Mouse (Mus musculus): ENCODE results near the gene Tenm4. TPM values are rescaled to one million over a fixed set of nuclear protein-coding genes. Genes with fewer than 3 reads are reported as not detected.
"Not testable (repeated sequence)": the region's sequence is repeated elsewhere in the genome, so short reads cannot be mapped to it uniquely, and the experiment has no call there.

Gene Tenm4
- polyA plus RNA-seq, 1 experiment from 2014 or later = 0.68 TPM

DNA sequence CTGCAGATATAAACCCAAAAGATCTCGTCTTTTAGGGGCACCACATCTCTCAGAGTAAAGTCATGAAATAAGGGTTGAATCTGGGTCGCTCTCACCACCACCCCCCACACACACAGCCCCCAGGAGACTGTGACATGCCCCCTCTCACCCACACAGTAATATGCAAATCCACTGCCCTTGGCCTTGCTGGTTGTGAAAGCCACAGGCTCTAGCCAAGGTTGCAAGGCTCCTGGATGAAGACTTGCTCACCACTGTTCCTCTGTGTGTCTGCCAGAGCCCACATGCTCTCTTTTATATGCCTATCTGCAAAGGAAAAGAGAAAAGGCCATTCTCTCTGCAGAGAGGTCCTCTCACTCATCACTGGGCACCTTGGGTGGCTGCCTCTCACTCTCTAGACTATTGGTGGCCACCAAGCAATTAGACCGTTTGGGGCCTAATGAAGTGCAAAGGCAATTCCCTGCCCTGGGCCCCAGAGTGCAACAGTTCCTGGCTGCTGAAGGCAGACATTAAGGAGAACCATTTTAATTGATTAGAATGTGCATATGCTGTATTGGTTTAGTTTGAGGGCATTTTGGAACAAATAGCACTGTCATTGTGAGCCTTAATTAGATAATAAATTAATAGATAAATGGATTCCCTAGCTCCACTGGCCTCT, 433.2 kb downstream of the Tenm4 start:
- no peaks in the 10 kb centered on the region for H3K36me3 ChIP-seq (replicated peaks; ENCODE audit: insufficient read depth, low read length)
- H3K9me3 ChIP-seq (ENCODE audit: low read length) = no peaks in the 10 kb centered on the region
- DNase-seq (no peak), ATAC-seq (no peak)
- no peaks in the 10 kb centered on the region for H3K27me3 ChIP-seq (ENCODE audit: insufficient read depth, low read length)
- no peak overlapping the region for H3K4me2 ChIP-seq (ENCODE audit: low read depth, low read length)
- no peak for TF ChIP-seq EP300 (IDR thresholded peaks at IDR 0.05; ENCODE audit: low read depth)
- TF ChIP-seq CTCF (IDR thresholded peaks at IDR 0.05; ENCODE audit: low read depth) = no peak
- 61% methylated on average over 3 of the region's 3 CpGs for WGBS (ENCODE audit: insufficient replicate concordance)
- H3K27ac ChIP-seq (ENCODE audit: low read depth) = no peak overlapping the region
- H3K9ac ChIP-seq (replicated peaks) = no peak overlapping the region
- H3K4me3 ChIP-seq (ENCODE audit: low read depth, low read length) = no peak overlapping the region
- no peaks in the 10 kb centered on the region for H3K4me1 ChIP-seq (ENCODE audit: insufficient read depth)

DNA sequence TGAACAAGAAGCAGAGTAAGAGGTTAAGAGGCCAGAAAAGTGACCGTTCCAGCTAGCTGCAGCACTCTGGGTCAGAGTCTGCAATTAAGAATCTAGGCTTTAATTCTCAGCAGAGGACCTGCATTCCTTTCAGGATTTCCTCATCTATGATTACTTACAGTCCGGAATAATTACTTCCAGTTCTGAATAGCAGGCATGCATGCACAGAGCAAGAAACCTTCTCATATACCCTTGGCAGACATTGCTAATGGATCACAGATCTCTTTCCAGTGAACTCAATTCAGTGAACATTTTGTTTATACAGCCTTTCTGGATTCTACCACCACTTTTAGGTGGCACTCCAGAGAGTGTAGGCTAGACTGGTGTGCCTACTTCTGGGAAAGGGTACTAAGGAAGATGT, 434.3 kb downstream of the Tenm4 start:
- H3K4me1 ChIP-seq (ENCODE audit: insufficient read depth) = no peaks in the 10 kb centered on the region
- no peak overlapping the region for H3K4me2 ChIP-seq (ENCODE audit: low read depth, low read length)
- TF ChIP-seq EP300 (IDR thresholded peaks at IDR 0.05; ENCODE audit: low read depth) (no peak), CTCF (IDR thresholded peaks at IDR 0.05; ENCODE audit: low read depth) (no peak)
- H3K9me3 ChIP-seq (ENCODE audit: low read length) = no peaks in the 10 kb centered on the region
- no peaks in the 10 kb centered on the region for H3K36me3 ChIP-seq (replicated peaks; ENCODE audit: insufficient read depth, low read length)
- H3K27ac ChIP-seq (ENCODE audit: low read depth) = no peak overlapping the region
- no peak overlapping the region for H3K9ac ChIP-seq (replicated peaks)
- H3K27me3 ChIP-seq (ENCODE audit: insufficient read depth, low read length) = no peaks in the 10 kb centered on the region
- WGBS (ENCODE audit: insufficient replicate concordance) = 86% methylated on average over 2 of the region's 2 CpGs
- H3K4me3 ChIP-seq (ENCODE audit: low read depth, low read length) = no peak overlapping the region
- no peak for DNase-seq
- ATAC-seq = no peak

DNA sequence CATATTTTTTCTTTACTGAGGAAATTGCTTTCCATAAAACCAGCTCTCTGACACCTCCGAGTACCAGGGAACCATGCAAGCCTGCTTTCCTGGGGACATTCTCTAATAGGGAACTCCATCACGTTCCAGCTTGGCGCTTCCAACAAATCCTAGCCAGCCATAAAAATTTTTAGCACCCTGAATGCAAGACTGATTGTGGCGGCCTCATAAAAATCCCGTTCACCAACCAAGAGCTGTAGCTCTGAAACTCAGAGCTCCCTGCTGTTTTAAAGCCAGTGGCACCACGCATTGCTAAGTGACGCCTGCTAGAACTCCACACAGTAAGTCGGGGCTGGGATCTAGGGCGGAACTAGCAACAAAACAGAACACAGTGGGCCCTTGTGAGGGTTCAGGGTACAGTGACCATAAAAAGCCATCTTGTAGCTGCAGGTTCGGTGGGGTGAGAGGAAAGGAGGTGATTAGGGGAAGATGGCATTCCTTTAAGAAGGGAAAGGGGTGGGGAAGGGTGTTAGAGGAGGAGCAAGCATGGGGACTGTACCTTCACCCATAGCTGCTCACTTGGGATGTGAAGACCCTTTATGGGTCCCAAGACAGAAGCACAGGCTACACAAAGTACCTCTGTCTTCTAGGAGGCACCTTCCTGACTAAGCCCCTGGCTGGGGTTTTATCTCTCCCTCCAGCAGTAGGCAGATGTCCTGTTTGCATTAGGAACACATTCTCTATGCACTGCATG, 439.0 kb downstream of the Tenm4 start:
- Histone ChIP-seq H3K4me1 (ENCODE audit: insufficient read depth) (no peaks in the 10 kb centered on the region), H3K36me3 (replicated peaks; ENCODE audit: insufficient read depth, low read length) (no peaks in the 10 kb centered on the region), H3K4me3 (ENCODE audit: low read depth, low read length) (no peak overlapping the region), H3K9ac (replicated peaks) (no peak overlapping the region), H3K27me3 (ENCODE audit: insufficient read depth, low read length) (0 out of 2 replicates have a peak, but pooled peaks cover 3% of the 10 kb centered on the region), H3K9me3 (ENCODE audit: low read length) (no peaks in the 10 kb centered on the region), H3K27ac (ENCODE audit: low read depth) (no peak overlapping the region), H3K4me2 (ENCODE audit: low read depth, low read length) (no peak overlapping the region)
- DNase-seq (no peak), ATAC-seq (no peak)
- WGBS (ENCODE audit: insufficient replicate concordance) = 37% methylated on average over 10 of the region's 10 CpGs
- TF ChIP-seq EP300 (IDR thresholded peaks at IDR 0.05; ENCODE audit: low read depth) (no peak), CTCF (IDR thresholded peaks at IDR 0.05; ENCODE audit: low read depth) (no peak)

DNA sequence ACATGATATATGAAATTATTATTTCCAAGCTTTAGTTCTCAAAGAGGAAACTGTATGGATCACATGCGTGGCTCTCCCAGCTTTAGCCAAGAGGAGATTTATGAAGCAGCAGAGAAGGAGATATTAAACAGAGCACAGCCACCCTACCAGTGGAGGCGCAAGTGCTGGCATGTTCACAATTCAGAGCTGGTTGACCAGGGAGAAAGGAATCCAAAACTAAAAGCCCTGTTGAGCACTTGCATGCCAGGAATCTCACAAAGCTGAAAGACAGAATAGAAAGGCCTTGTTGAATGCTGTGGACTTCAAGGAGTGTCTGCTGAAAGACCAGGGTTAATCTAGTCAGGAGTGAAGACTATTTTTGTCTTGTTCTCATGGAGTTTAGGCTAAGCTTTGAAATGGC, 446.3 kb downstream of the Tenm4 start:
- H3K4me3 ChIP-seq (ENCODE audit: low read depth, low read length) = no peak overlapping the region
- no peaks in the 10 kb centered on the region for H3K4me1 ChIP-seq (ENCODE audit: insufficient read depth)
- H3K9me3 ChIP-seq (ENCODE audit: low read length) = no peaks in the 10 kb centered on the region
- H3K9ac ChIP-seq (replicated peaks) = no peak overlapping the region
- H3K36me3 ChIP-seq (replicated peaks; ENCODE audit: insufficient read depth, low read length) = no peaks in the 10 kb centered on the region
- WGBS (ENCODE audit: insufficient replicate concordance) = 81% methylated on average over 2 of the region's 2 CpGs
- H3K27ac ChIP-seq (ENCODE audit: low read depth) = no peak overlapping the region
- DNase-seq (no peak), ATAC-seq (no peak)
- H3K4me2 ChIP-seq (ENCODE audit: low read depth, low read length) = no peak overlapping the region
- 0 out of 2 replicates have a peak, but pooled peaks cover 3% of the 10 kb centered on the region for H3K27me3 ChIP-seq (ENCODE audit: insufficient read depth, low read length)
- no peak for TF ChIP-seq CTCF (IDR thresholded peaks at IDR 0.05; ENCODE audit: low read depth)
- TF ChIP-seq EP300 (IDR thresholded peaks at IDR 0.05; ENCODE audit: low read depth) = no peak

DNA sequence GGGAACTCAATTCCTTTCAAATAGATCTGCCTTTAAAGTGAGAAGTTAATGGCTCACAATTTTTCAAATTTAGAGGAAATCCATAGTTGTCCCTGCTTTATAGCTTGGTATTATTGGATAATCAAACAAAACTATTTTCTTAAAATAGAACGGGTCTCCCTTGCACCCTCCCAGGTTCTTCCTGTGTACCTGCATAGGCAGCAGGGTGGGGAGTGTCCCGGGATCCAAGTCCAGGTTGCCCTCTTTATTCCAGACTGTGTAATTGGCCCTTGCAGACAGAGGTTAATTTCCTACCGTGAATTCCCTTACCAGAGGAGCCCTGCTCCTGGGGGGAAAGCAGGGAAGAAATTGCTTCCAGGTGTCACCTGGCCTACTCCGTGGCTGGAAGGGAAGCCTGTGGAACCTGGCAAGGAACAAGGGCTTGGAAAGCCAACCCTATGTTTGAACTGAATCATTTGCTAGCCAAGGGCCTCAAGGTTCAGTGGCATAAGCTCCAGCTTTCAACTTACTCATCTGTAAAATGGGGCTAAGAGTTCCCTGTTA, 449.0 kb downstream of the Tenm4 start:
- no peak overlapping the region for H3K27ac ChIP-seq (ENCODE audit: low read depth)
- DNase-seq (no peak), ATAC-seq (no peak)
- 73% methylated on average over 4 of the region's 4 CpGs for WGBS (ENCODE audit: insufficient replicate concordance)
- no peaks in the 10 kb centered on the region for H3K9me3 ChIP-seq (ENCODE audit: low read length)
- TF ChIP-seq CTCF (IDR thresholded peaks at IDR 0.05; ENCODE audit: low read depth) (no peak), EP300 (IDR thresholded peaks at IDR 0.05; ENCODE audit: low read depth) (no peak)
- H3K27me3 ChIP-seq (ENCODE audit: insufficient read depth, low read length) = no peaks in the 10 kb centered on the region
- no peaks in the 10 kb centered on the region for H3K4me1 ChIP-seq (ENCODE audit: insufficient read depth)
- H3K9ac ChIP-seq (replicated peaks) = no peak overlapping the region
- H3K36me3 ChIP-seq (replicated peaks; ENCODE audit: insufficient read depth, low read length) = no peaks in the 10 kb centered on the region
- H3K4me2 ChIP-seq (ENCODE audit: low read depth, low read length) = no peak overlapping the region
- H3K4me3 ChIP-seq (ENCODE audit: low read depth, low read length) = no peak overlapping the region

DNA sequence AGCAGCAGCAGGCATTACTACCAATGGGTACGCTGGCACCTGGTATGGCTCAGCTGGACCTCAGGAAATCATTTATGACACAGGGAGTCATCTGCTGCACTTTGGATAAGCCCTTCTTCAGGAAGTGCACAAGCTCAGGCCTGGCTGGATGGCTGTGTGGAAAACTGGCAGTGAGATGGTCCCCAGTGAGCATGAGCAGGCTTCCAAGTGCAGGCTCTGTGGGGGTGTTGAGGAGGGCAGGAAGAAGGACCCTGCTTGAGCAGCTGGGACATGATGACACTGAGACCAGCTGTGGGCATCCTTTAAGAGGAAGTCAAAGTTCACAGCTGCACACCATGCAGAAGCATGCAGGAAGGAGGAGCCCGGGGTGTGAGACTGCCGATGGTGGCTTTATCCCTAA, 455.3 kb downstream of the Tenm4 start:
- H3K4me1 ChIP-seq (ENCODE audit: insufficient read depth) = no peaks in the 10 kb centered on the region
- no peak overlapping the region for H3K9ac ChIP-seq (replicated peaks)
- TF ChIP-seq CTCF (IDR thresholded peaks at IDR 0.05; ENCODE audit: low read depth) = no peak
- TF ChIP-seq EP300 (IDR thresholded peaks at IDR 0.05; ENCODE audit: low read depth) = no peak
- no peak for DNase-seq
- H3K4me2 ChIP-seq (ENCODE audit: low read depth, low read length) = no peak overlapping the region
- no peaks in the 10 kb centered on the region for H3K27me3 ChIP-seq (ENCODE audit: insufficient read depth, low read length)
- H3K36me3 ChIP-seq (replicated peaks; ENCODE audit: insufficient read depth, low read length) = no peaks in the 10 kb centered on the region
- 60% methylated on average over 3 of the region's 3 CpGs for WGBS (ENCODE audit: insufficient replicate concordance)
- no peak overlapping the region for H3K27ac ChIP-seq (ENCODE audit: low read depth)
- ATAC-seq = no peak
- no peaks in the 10 kb centered on the region for H3K9me3 ChIP-seq (ENCODE audit: low read length)
- no peak overlapping the region for H3K4me3 ChIP-seq (ENCODE audit: low read depth, low read length)

DNA sequence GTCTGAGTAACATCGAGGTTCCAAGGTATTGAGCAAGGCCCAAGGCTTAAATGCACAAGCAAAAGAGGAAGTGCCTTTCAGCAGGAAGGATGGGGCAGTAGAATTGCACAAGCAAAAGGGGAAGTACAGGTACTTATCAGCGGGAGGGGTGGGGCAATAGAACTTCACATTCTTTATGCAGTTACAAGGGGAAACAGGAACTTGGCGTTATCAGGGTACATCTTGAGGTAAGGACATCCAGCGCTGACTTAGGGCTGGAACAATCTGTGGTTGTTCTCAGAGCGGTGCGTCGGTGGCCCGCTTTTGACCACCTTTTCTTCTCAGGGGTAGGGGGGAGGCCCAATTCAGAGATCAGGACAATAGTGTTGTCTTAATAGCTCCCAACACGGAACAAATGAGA, 459.5 kb downstream of the Tenm4 start:
- 69% methylated on average over 9 of the region's 9 CpGs for WGBS (ENCODE audit: insufficient replicate concordance)
- not testable (repeated sequence) for H3K27ac ChIP-seq (ENCODE audit: low read depth); H3K9me3 ChIP-seq (ENCODE audit: low read length); H3K4me1 ChIP-seq (ENCODE audit: insufficient read depth); H3K4me2 ChIP-seq (ENCODE audit: low read depth, low read length); DNase-seq; H3K9ac ChIP-seq (replicated peaks); H3K27me3 ChIP-seq (ENCODE audit: insufficient read depth, low read length); H3K4me3 ChIP-seq (ENCODE audit: low read depth, low read length); ATAC-seq; H3K36me3 ChIP-seq (replicated peaks; ENCODE audit: insufficient read depth, low read length)

All from liver, postnatal 0 days (tissue).